Mouse (Mus musculus): ENCODE measurements around the gene Ccdc151. TPM values are rescaled to one million over a fixed set of nuclear protein-coding genes. Genes with fewer than 3 reads are reported as not detected.

The Ccdc151 gene
- total RNA-seq, 2 experiments from 2014 or later: 9.3 to 10.7 TPM

DNA sequence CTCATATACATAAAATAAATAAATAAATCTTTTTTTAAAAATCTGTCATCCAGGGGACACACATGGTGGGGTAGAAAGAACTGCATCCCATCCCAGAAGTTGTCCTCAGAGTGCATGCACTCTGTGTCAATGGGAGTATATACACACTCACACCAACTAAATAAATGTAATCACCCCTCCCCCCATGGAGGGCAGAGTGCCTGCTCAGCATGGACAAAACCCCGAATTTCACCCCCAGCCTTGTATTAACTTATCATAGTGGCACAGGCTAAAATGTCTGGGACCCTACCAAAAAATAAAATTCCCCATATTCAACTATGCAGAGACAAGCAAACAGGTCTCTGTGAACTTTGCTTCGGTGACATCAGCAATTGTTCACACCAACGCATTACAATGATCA lies 47.8 kb downstream of the Ccdc151 start:
- Histone ChIP-seq H3K4me3 (no peak overlapping the region), H3K27ac (peak overlapping the region; percentile 92)
- intact Hi-C loops (cut with DNase I): no loop called here
- DNase-seq (ENCODE audit: extremely low spot score in 1 of 2, low spot score in 2 of 2): no peak
- TF ChIP-seq CTCF (IDR thresholded peaks at IDR 0.05): no peak

DNA sequence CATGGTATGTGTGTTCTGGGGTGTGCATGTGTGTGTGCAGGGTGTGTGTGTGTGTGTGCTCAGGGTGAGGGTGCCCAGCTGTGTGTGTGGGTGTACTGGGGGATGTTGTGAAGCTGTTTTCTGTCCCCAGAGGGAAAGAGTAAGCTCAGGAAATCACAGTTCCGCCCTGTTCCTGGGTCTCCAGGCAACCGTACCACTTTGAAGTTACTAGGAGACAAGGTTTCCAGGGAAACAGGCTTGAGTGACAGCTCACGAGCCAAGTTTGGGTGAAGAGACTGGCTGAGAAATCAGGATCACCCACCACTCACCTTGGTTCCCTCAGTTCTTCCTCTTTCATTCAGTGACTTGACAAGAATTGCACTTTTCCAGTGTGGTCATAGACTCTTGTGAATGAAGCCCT lies 48.8 kb downstream of the Ccdc151 start:
- no peak overlapping the region for H3K4me3 ChIP-seq
- peak overlapping the region; percentile 71; the same call in 1 of the 2 replicates for H3K27ac ChIP-seq
- intact Hi-C loops (cut with DNase I): no loop called here
- no peak for TF ChIP-seq CTCF (IDR thresholded peaks at IDR 0.05)
- DNase-seq (ENCODE audit: extremely low spot score in 1 of 2, low spot score in 2 of 2): peak; percentile 57 to 67

DNA sequence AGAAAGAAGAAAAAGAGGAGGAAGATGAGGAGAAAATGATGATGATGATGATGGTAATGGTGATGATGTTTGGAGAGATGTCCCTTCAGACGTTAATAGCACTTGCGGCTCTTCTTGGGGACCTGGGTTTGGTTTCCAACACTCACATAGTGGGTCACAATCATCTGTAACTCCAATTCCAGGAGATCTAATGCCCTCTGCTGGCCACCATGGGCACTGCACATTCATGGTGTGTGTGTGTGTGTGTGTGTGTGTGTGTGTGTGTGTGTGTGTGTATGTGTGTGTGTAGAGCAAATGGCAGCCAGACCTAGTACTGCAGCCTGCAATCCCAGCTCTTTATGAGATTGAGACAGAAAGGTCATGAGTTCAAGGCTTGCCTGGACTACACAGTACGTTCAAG lies 50.5 kb downstream of the Ccdc151 start:
- DNase-seq (ENCODE audit: extremely low spot score in 1 of 2, low spot score in 2 of 2): no peak
- Histone ChIP-seq H3K27ac (no peak overlapping the region), H3K4me3 (no peak overlapping the region)
- TF ChIP-seq CTCF (IDR thresholded peaks at IDR 0.05): no peak; the same call in 1 of the 2 replicates
- intact Hi-C loops (cut with DNase I): no loop called here

DNA sequence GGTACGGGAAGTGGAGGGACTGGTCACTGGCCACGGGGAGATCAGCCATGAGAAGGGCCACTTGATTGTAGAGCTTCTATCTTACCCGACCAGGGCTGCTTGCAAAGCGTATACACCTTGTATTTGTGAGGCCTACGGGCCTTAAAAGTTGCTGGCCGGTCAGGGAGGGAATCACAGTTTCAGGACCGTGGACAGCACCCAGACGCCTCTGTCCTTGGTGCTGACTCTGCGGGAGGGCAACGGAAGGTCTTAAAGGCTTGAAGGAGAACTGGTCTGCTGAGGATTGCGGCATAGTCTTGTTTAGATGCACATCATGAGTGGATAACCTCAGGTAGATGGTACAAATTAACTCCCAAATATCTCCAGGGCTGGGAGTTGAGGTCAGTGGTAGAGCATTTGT lies 52.1 kb downstream of the Ccdc151 start:
- Histone ChIP-seq H3K27ac (no peak overlapping the region), H3K4me3 (no peak overlapping the region)
- no peak for DNase-seq (ENCODE audit: extremely low spot score in 1 of 2, low spot score in 2 of 2)
- intact Hi-C loops (cut with DNase I): no loop called here
- TF ChIP-seq CTCF (IDR thresholded peaks at IDR 0.05): no peak

DNA sequence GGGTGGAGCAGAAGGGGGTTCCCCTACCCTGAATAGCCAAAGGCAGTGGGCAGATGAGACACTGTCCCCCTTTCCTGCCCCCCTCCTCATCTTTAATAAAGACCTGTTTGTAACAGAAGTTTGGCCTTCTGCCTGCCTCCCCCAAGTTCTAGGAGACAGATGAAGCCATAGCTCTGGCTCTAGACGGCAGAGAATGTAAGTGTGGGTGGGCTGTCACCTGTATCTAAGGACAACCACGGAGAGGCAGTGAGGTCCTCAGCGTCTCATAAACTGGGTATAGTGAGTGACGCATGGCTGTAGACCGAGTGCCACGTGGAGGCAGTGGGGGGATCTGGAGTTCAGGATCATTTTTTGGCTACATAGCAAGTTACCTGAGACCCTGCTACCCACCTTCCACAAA lies 53.6 kb downstream of the Ccdc151 start:
- H3K4me3 ChIP-seq: no peak overlapping the region
- intact Hi-C loops (cut with DNase I): no loop called here
- DNase-seq (ENCODE audit: extremely low spot score in 1 of 2, low spot score in 2 of 2): no peak

DNA sequence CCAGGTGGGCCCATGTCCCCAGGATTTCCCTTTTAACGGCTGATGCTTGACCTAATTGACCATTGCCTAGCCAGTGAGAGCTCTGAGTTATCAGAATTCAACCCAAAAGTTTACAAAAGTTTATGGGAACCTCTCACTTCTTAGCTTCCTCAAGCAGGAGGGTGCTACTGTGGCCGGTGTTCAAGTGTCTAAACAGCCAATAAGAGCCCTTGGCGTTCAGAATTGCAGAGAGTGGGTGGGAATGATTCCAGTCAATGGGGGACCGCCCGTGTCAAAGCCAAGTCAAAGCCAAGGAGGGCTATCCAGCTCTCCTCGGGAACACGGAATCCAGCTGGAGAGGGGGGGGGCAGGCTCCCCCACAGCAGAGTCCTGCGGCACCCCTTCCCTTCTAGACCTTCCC lies 54.3 kb downstream of the Ccdc151 start:
- intact Hi-C loops (cut with DNase I): no loop called here
- no peak overlapping the region for H3K4me3 ChIP-seq
- no peak for TF ChIP-seq CTCF (IDR thresholded peaks at IDR 0.05)
- no peak overlapping the region for H3K27ac ChIP-seq
- no peak for DNase-seq (ENCODE audit: extremely low spot score in 1 of 2, low spot score in 2 of 2)

More for the DNA sequence above, 53.6 kb downstream of the Ccdc151 start:
- peak overlapping the region; percentile 24; the same call in 1 of the 2 replicates for H3K27ac ChIP-seq
- TF ChIP-seq CTCF (IDR thresholded peaks at IDR 0.05): no peak

DNA sequence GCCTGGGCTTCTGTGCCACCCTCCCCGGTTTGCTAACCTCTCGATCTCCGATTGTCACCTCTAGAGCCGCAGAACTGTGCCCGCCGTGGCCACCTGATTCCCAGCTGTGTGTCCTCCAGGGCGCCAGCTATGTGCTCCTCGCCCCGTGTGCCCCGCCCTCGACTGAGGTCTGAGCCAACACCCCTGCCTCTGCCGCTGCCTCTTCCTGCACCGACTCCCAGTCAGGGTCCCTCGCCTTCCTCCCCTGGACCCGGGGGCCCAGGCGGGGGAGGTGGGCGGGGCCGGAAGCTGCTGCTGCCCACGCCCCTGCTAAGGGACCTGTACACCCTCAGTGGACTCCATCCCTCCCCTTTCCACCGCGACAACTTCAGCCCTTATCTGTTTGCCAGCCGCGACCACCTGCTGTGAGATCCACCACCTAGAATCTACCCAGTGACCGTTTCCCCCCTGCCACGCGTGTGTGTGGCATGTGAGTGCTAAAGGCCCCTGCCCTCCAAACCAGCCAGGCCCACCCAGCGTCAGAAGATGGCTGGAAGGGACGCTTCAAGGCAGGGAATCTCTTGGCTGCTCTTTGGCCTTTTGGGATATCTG lies 54.8 kb downstream of the Ccdc151 start:
- DNase-seq (ENCODE audit: extremely low spot score in 1 of 2, low spot score in 2 of 2): no peak
- Histone ChIP-seq H3K4me3 (no peak overlapping the region), H3K27ac (no peak overlapping the region)
- intact Hi-C loops (cut with DNase I): no loop called here
- no peak for TF ChIP-seq CTCF (IDR thresholded peaks at IDR 0.05)

DNA sequence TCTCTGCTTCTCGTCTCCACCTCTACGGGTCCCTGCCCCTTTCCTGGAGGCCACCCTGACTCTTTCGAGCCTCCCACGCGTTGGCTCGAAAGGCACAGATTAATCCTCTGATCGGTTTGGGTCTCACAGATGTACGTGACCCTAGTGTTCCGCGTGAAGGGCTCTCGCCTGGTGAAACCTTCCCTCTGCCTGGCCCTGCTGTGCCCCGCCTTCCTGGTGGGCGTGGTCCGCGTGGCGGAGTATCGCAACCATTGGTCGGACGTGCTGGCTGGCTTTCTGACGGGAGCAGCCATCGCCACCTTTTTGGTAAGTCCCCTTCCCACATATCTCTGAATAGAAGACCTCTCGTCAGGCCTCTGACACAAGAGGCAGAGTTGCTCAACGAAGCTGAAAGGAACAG lies 58.2 kb downstream of the Ccdc151 start:
- TF ChIP-seq CTCF (IDR thresholded peaks at IDR 0.05): no peak
- no peak for DNase-seq (ENCODE audit: extremely low spot score in 1 of 2, low spot score in 2 of 2)
- intact Hi-C loops (cut with DNase I): no loop called here
- Histone ChIP-seq H3K27ac (no peak overlapping the region), H3K4me3 (no peak overlapping the region)

DNA sequence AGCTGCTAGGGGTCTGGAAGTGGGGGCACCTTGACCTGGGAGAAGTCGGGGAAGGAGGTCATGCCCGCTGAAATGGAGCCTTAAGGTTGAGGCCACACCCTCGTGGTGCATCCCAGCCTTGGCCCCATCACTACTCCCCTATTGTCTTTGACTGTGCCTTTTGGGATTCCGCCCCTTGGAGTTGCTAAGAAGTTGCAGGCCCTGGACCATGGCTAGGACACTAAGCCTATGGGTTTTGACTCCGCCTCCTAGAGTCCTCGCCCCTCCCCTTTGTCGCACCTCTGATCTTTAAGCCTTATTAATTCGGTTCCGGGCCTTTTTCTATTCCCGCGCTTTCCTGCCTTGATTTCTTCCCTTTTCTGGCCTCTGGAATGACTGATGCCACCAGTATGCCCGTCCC lies 58.8 kb downstream of the Ccdc151 start:
- Histone ChIP-seq H3K4me3 (no peak overlapping the region), H3K27ac (no peak overlapping the region)
- DNase-seq (ENCODE audit: extremely low spot score in 1 of 2, low spot score in 2 of 2): no peak
- no peak for TF ChIP-seq CTCF (IDR thresholded peaks at IDR 0.05)
- intact Hi-C loops (cut with DNase I): no loop called here

DNA sequence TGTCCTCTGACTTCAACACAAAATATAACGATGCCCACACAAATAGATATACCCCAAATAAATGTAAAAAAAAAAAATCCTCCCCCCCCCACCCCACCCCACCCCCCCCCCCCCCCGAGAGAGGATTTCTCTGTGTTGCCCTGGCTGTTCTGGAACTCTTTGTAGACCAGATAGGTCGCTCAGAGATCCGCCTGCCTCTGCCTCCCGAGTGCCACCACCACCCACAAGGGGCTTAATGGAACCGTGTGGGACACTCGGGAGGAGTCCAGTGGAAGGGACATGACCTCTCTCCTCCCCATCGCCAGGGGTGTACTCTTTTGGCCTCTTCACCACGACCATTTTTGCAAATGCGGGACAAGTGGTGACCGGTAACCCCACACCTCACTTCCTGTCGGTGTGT lies 59.4 kb downstream of the Ccdc151 start:
- no peak overlapping the region for H3K4me3 ChIP-seq
- intact Hi-C loops (cut with DNase I): no loop called here
- no peak overlapping the region for H3K27ac ChIP-seq
- no peak for DNase-seq (ENCODE audit: extremely low spot score in 1 of 2, low spot score in 2 of 2)
- TF ChIP-seq CTCF (IDR thresholded peaks at IDR 0.05): no peak

Other genes starting within 250 kb of the Ccdc151 start
- 1 to 10 TPM; 1.7 to 2.4 TPM for gene Spc24, start 242.3 kb downstream of the Ccdc151 start, total RNA-seq (2021)
- gene Kank2, start 203.9 kb downstream of the Ccdc151 start, total RNA-seq (2021): 1 to 10 TPM; 8.5 to 8.8 TPM
- gene Angptl8, start 167.1 kb downstream of the Ccdc151 start, total RNA-seq (2021): not detected
- 10 to 100 TPM; 15.8 to 18.1 TPM for gene Dock6, start 150.0 kb downstream of the Ccdc151 start, total RNA-seq (2021)
- gene Rab3d, start 84.4 kb downstream of the Ccdc151 start, total RNA-seq (2021): 10 to 100 TPM; 10.9 to 15.7 TPM
- 10 to 100 TPM; 18.2 to 18.9 TPM for gene Ccdc159, start 75.2 kb downstream of the Ccdc151 start, total RNA-seq (2021)
- 10 to 100 TPM; 31.4 to 35.5 TPM for gene Tmem205, start 75.1 kb downstream of the Ccdc151 start, total RNA-seq (2021)
- gene Plppr2, start 65.6 kb downstream of the Ccdc151 start, total RNA-seq (2021): 100 to 1,000 TPM; 181 to 183 TPM
- 10 to 100 TPM; 12.7 to 14.0 TPM for gene Swsap1, start 46.9 kb downstream of the Ccdc151 start, total RNA-seq (2021)
- 10 to 100 TPM; 10.2 to 12.1 TPM for gene Epor, start 39.1 kb downstream of the Ccdc151 start, total RNA-seq (2021)
- 1 to 10 TPM; 2.1 to 3.1 TPM for gene Rgl3, start 13.2 kb downstream of the Ccdc151 start, total RNA-seq (2021)
- 100 to 1,000 TPM in 1 of 2 experiments, 10 to 100 TPM in 1; 85.9 to 104 TPM for gene Prkcsh, start 172 bp upstream of the Ccdc151 start, total RNA-seq (2021)
- gene Elavl3, start 49.4 kb upstream of the Ccdc151 start, total RNA-seq (2021): 100 to 1,000 TPM; 148 to 153 TPM
- gene Gm49318, start 68.6 kb upstream of the Ccdc151 start, total RNA-seq (2021): 1 to 10 TPM; 2.1 to 2.3 TPM
- gene Zfp653, start 68.7 kb upstream of the Ccdc151 start, total RNA-seq (2021): 10 to 100 TPM; 20.0 to 24.8 TPM
- gene Ecsit, start 82.8 kb upstream of the Ccdc151 start, total RNA-seq (2021): 10 to 100 TPM; 43.0 to 46.8 TPM
- 1 to 10 TPM in 1 of 2 experiments, under 1 TPM in 1; 0.41 to 1.3 TPM for gene Cnn1, start 96.6 kb upstream of the Ccdc151 start, total RNA-seq (2021)
- 10 to 100 TPM; 63.4 to 65.3 TPM for gene Elof1, start 114.5 kb upstream of the Ccdc151 start, total RNA-seq (2021)
- under 1 TPM in 1 of 2 experiments, not detected in 1; 0.51 TPM for gene Acp5, start 133.1 kb upstream of the Ccdc151 start, total RNA-seq (2021)
- gene Pigyl, start 154.2 kb upstream of the Ccdc151 start, total RNA-seq (2021): 10 to 100 TPM; 40.1 to 43.4 TPM
- not detected for gene Zfp872, start 185.5 kb upstream of the Ccdc151 start, total RNA-seq (2021)
- 10 to 100 TPM; 21.4 to 21.8 TPM for gene Zfp809, start 223.1 kb upstream of the Ccdc151 start, total RNA-seq (2021)

Data from left cerebral cortex, adult 2 months (tissue).